In the genomic region with DNA sequence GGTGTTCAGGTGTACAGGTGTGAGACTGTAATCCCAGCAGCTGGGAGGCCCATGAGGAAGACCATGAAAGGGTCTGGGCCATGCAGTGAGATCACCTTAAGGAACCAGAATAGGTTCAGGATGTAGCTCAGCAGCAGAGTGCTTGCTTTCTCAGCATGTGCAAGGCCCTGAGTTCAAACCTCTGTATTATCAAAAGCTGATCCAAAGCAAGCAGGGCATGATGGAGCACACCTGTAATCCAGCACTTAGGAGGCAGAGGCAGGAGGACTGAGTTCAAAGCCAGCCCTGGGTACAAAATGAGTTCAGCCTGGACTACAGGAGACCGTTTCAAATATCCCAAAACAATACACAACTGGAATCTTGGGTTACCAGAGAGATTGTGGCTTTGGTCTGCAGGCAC, we compare ENCODE assay signal across 15 mouse cellular contexts. TPM values are rescaled to one million over a fixed set of nuclear protein-coding genes. Genes with fewer than 3 reads are reported as not detected.
DNase-seq lines count a peak whose midpoint lies in the region; ATAC-seq and TF ChIP-seq lines count a peak whose summit lies in the region.
"Had no signal": no experiment of that assay in that cellular context is flagged by ENCODE, and none has a peak within 500 bp of the region (broad histone marks: within the 10 kb centered on the region; RNA-seq: fewer than 3 reads in every experiment).

No protein-coding gene starts in this region.

- no peaks in the 10 kb centered on the region for H3K36me3 ChIP-seq in intestine, embryonic 14.5 days (ENCODE audit: control insufficient read depth, insufficient read depth, low read length)
- no peaks in the 10 kb centered on the region for H3K36me3 ChIP-seq in intestine, postnatal 0 days (ENCODE audit: control insufficient read depth, insufficient read depth)
- no peaks in the 10 kb centered on the region for H3K36me3 ChIP-seq in CH12.LX (replicated peaks in 1 of 2; ENCODE audit: control insufficient read depth in 1 of 2, insufficient read depth in 1 of 2, low read length in 1 of 2)
- H3K36me3 ChIP-seq: limb, embryonic 12.5 days; liver, embryonic 15.5 days had no signal

- H3K4me1 ChIP-seq in intestine, embryonic 14.5 days (replicated peaks; ENCODE audit: control insufficient read depth, insufficient read depth, low read length): no peaks in the 10 kb centered on the region
- no peaks in the 10 kb centered on the region for H3K4me1 ChIP-seq in intestine, postnatal 0 days (replicated peaks; ENCODE audit: control insufficient read depth, insufficient read depth, low read length)
- peaks cover 3 to 8% of the 10 kb centered on the region in 2 experiments; a peak in 2 of 4 replicates for H3K4me1 ChIP-seq in CH12.LX (ENCODE audit: control insufficient read depth in 1 of 2, insufficient read depth in 2 of 2)
- H3K4me1 ChIP-seq: limb, embryonic 12.5 days; liver, embryonic 15.5 days had no signal

- in situ Hi-C loops in CH12.LX (cut with MboI; ENCODE audit: low pct_ligation_motif_present, low pct_unique_long_range_greater_than_20kb, low sequenced_read_pairs): no loop called here

- H3K4me2 ChIP-seq in intestine, embryonic 14.5 days (ENCODE audit: low read length): no peak overlapping the region
- no peak overlapping the region for H3K4me2 ChIP-seq in intestine, postnatal 0 days (replicated peaks; ENCODE audit: low read depth)
- no peak overlapping the region for H3K4me2 ChIP-seq in CH12.LX (ENCODE audit: insufficient read depth, low read depth, poor library complexity, severe bottlenecking)
- H3K4me2 ChIP-seq: limb, embryonic 12.5 days; liver, embryonic 15.5 days had no signal

- dilution Hi-C loops in CH12.LX (cut with MboI; ENCODE audit: extremely low pct_ligation_motif_present, extremely low pct_unique_long_range_greater_than_20kb, low sequenced_read_pairs): no loop called here

- H3K4me3 ChIP-seq in intestine, embryonic 14.5 days (ENCODE audit: low read depth, low read length): no peak overlapping the region
- H3K4me3 ChIP-seq in intestine, postnatal 0 days (ENCODE audit: low read depth, low read length): no peak overlapping the region
- no peak overlapping the region for H3K4me3 ChIP-seq in CH12.LX (replicated peaks in 1 of 3; ENCODE audit: low read depth in 2 of 3, low read length in 2 of 3, poor library complexity in 1 of 3)
- H3K4me3 ChIP-seq: limb, embryonic 12.5 days; liver, embryonic 15.5 days; myocyte had no signal

- no peak for TF ChIP-seq RAD21 in CH12.LX (IDR thresholded peaks at IDR 0.05; ENCODE audit: low read depth, low read length)

- no peak overlapping the region for H3K9ac ChIP-seq in intestine, embryonic 14.5 days (ENCODE audit: low read length)
- H3K9ac ChIP-seq in intestine, postnatal 0 days (ENCODE audit: low read depth, low read length): no peak overlapping the region
- H3K9ac ChIP-seq in CH12.LX (ENCODE audit: insufficient read depth, low read depth): no peak overlapping the region
- H3K9ac ChIP-seq: limb, embryonic 12.5 days; liver, embryonic 15.5 days had no signal

- no peak for TF ChIP-seq EP300 in CH12.LX (IDR thresholded peaks at IDR 0.05; ENCODE audit: low read length)

- ATAC-seq in intestine, embryonic 14.5 days (replicated peaks; ENCODE audit: low FRiP score, low TSS enrichment, low read depth): no peak
- no peak for ATAC-seq in intestine, postnatal 0 days
- ATAC-seq in megakaryocyte progenitor cell, adult 5-6 weeks (replicated peaks; ENCODE audit: poor library complexity): peak; percentile 19

- H3K9me3 ChIP-seq in intestine, embryonic 14.5 days (ENCODE audit: control insufficient read depth, low read length): no peaks in the 10 kb centered on the region
- H3K9me3 ChIP-seq in intestine, postnatal 0 days (ENCODE audit: control insufficient read depth): no peaks in the 10 kb centered on the region
- peaks cover 7% of the 10 kb centered on the region for H3K9me3 ChIP-seq in CH12.LX (replicated peaks; ENCODE audit: low read length)
- H3K9me3 ChIP-seq: limb, embryonic 12.5 days; liver, embryonic 15.5 days had no signal

- peak; percentile 61 for DNase-seq in intestine, embryonic 14.5 days (ENCODE audit: low spot score)
- DNase-seq in CH12.LX (ENCODE audit: extremely low read depth) (peak; percentile 33), ZHBTc4 (ENCODE audit: low read depth, low spot score) (peak; percentile 54)
- no peak for DNase-seq in frontal cortex, adult 2 months (ENCODE audit: extremely low spot score in 1 of 2, low spot score in 1 of 2)
- DNase-seq in cerebellum, adult 9-11 months: no peak
- DNase-seq: adrenal gland, postnatal 14 days; cerebellum, postnatal 10 days; heart, adult 18-20 months; heart, postnatal 4 days; kidney, adult 2 months had no signal

- H3K79me2 ChIP-seq in CH12.LX (replicated peaks; ENCODE audit: control insufficient read depth, extremely low read depth, insufficient read depth, poor library complexity, severe bottlenecking): no peaks in the 10 kb centered on the region

- WGBS in intestine, embryonic 14.5 days: 87% methylated on average over 1 of the region's 1 CpGs
- WGBS in intestine, postnatal 0 days: 50% methylated on average over 1 of the region's 1 CpGs

- no peak overlapping the region for H3K27ac ChIP-seq in intestine, embryonic 14.5 days (ENCODE audit: low read depth)
- no peak overlapping the region for H3K27ac ChIP-seq in intestine, postnatal 0 days (ENCODE audit: low read depth, low read length)
- no peak overlapping the region for H3K27ac ChIP-seq in CH12.LX (ENCODE audit: insufficient read depth, low read depth)
- H3K27ac ChIP-seq: limb, embryonic 12.5 days; liver, embryonic 15.5 days had no signal

- TF ChIP-seq POLR2A in CH12.LX (IDR thresholded peaks at IDR 0.05; ENCODE audit: low read depth, low read length): no peak

- H3K27me3 ChIP-seq in intestine, embryonic 14.5 days (replicated peaks; ENCODE audit: control insufficient read depth, insufficient read depth, low read length): no peaks in the 10 kb centered on the region
- H3K27me3 ChIP-seq in intestine, postnatal 0 days (replicated peaks; ENCODE audit: control insufficient read depth, insufficient read depth, low read length): no peaks in the 10 kb centered on the region
- H3K27me3 ChIP-seq in CH12.LX (replicated peaks): peaks cover 56% of the 10 kb centered on the region

- TF ChIP-seq CTCF in intestine, postnatal 0 days (IDR thresholded peaks at IDR 0.05; ENCODE audit: low read depth): no peak
- TF ChIP-seq CTCF in CH12.LX (conservative IDR thresholded peaks at IDR 0.05 in 1 of 2, IDR thresholded peaks at IDR 0.05 in 1 of 2; ENCODE audit: low read depth in 2 of 2, low read length in 2 of 2): no peak

TF ChIP-seq in CH12.LX, 34 proteins besides CTCF, POLR2A, EP300 and RAD21:
- TF ChIP-seq ELF1 (IDR thresholded peaks at IDR 0.05; ENCODE audit: low read depth, low read length): no peak

RNA-seq across cellular contexts. Expression of a gene that starts 9.1 kb away (rescaled TPM):
- polyA plus RNA-seq in intestine, embryonic 14.5 days (2014; fragmentation: Nextera tagmentation; extraction: Ambion mirVana): 7.7 and 9.5 TPM in 2 replicates
- 0.77 and 1.7 TPM in 2 replicates for polyA plus RNA-seq in intestine, postnatal 0 days (2015; fragmentation: Nextera tagmentation; extraction: Ambion mirVana)
- total RNA-seq in CH12.LX (2012; rRNA removed): not detected in 2 replicates
- not detected in 2 replicates for total RNA-seq in CH12.LX (2014; rRNA removed)
- polyA plus RNA-seq in CH12.LX (2012; ENCODE audit: insufficient read length, low read depth): not detected in 2 replicates
- total RNA-seq in megakaryocyte progenitor cell, adult 5-6 weeks (2015): not detected in 2 replicates
- total RNA-seq in megakaryocyte progenitor cell, adult 5-6 weeks (2017): not detected in 2 replicates
- 34.8 and 35.8 TPM in 2 replicates for polyA plus RNA-seq in frontal cortex, adult 2 months (2012; rRNA removed)

Comparison
In these comparisons a context has a peak if more than half of its experiments do, and no peak if none do; other contexts are left out.
1. DNase-seq: peak in intestine, embryonic 14.5 days (single experiment), CH12.LX (single experiment) and ZHBTc4 (single experiment); none in frontal cortex, adult 2 months (0 of 2) and cerebellum, adult 9-11 months (single experiment).